Mouse (Mus musculus) kidney, postnatal 10 days (tissue): ENCODE data around the gene Cnn2.
A peak's percentile ranks its signal among the peaks of the same experiment; 100 is the strongest.

Experiments
- DNase-seq: peaks from one replicate; pipeline ENCODE4 v3.0.0; 2021; ENCODE audit warnings: mixed read lengths

Gene Cnn2

GRCm38 (mm10) chr10:79988506-79989271, at the start of gene Cnn2:
Gene Cnn2 (plus strand): TSS chr10:79988584.
- peak; percentile 89 for DNase-seq

GRCm38 (mm10) chr10:79940749-79941148, 47.6 kb upstream of the Cnn2 start:
- DNase-seq, result peak; percentile 41

GRCm38 (mm10) chr10:79942988-79943387, 45.4 kb upstream of the Cnn2 start:
- DNase-seq, result no peak

GRCm38 (mm10) chr10:79943471-79943901, 44.9 kb upstream of the Cnn2 start:
- peak; percentile 58 for DNase-seq

- DNase-seq, result peak; percentile 80
These were observed 42.7 kb upstream of the Cnn2 start for GRCm38 (mm10) chr10:79945507-79946234.

- no peak for DNase-seq
These were observed 41.5 kb upstream of the Cnn2 start for GRCm38 (mm10) chr10:79946752-79947322.

GRCm38 (mm10) chr10:79947502-79947901, 40.9 kb upstream of the Cnn2 start:
- no peak for DNase-seq

- DNase-seq, result no peak
These were observed 38.5 kb upstream of the Cnn2 start for GRCm38 (mm10) chr10:79949873-79950272.

GRCm38 (mm10) chr10:79950661-79951060, 37.7 kb upstream of the Cnn2 start:
- no peak for DNase-seq

GRCm38 (mm10) chr10:79953946-79954345, 34.4 kb upstream of the Cnn2 start:
- DNase-seq, result peak; percentile 74

GRCm38 (mm10) chr10:79955691-79956090, 32.7 kb upstream of the Cnn2 start:
- DNase-seq, result no peak

- no peak for DNase-seq
These were observed 31.7 kb upstream of the Cnn2 start for GRCm38 (mm10) chr10:79956643-79957154.

GRCm38 (mm10) chr10:79958140-79958816, 30.1 kb upstream of the Cnn2 start:
- peak; percentile 92 for DNase-seq

- peak; percentile 71 for DNase-seq
These were observed 29.0 kb upstream of the Cnn2 start for GRCm38 (mm10) chr10:79959412-79959811.

GRCm38 (mm10) chr10:79959847-79960601, 28.4 kb upstream of the Cnn2 start, which contains the start of gene Wdr18:
Gene Wdr18 (plus strand): TSS chr10:79960152.
- DNase-seq, result peak; percentile 99

GRCm38 (mm10) chr10:79960671-79961294, 27.6 kb upstream of the Cnn2 start:
- no peak for DNase-seq

GRCm38 (mm10) chr10:79964727-79965126, 23.7 kb upstream of the Cnn2 start:
- no peak for DNase-seq

- DNase-seq, result no peak
These were observed 23.1 kb upstream of the Cnn2 start for GRCm38 (mm10) chr10:79965325-79965724.

- DNase-seq, result peak; percentile 83
These were observed 21.4 kb upstream of the Cnn2 start for GRCm38 (mm10) chr10:79966886-79967400.

GRCm38 (mm10) chr10:79968181-79968580, 20.2 kb upstream of the Cnn2 start:
- no peak for DNase-seq

- peak; percentile 61 for DNase-seq
These were observed 19.2 kb upstream of the Cnn2 start for GRCm38 (mm10) chr10:79969124-79969568.
